Mouse (Mus musculus): ENCODE measurements around the gene Hsd11b1.
"Not testable (repeated sequence)": the region's sequence is repeated elsewhere in the genome, so short reads cannot be mapped to it uniquely, and the experiment has no call there.

Hsd11b1 gene

GRCm38 (mm10) chr1:193263955-193264598 lies at the start of gene Hsd11b1:
Gene Hsd11b1, minus strand, starts transcription at chr1:193264075.
- DNase-seq (ENCODE audit: low read depth, low spot score), result no peak

DNA sequence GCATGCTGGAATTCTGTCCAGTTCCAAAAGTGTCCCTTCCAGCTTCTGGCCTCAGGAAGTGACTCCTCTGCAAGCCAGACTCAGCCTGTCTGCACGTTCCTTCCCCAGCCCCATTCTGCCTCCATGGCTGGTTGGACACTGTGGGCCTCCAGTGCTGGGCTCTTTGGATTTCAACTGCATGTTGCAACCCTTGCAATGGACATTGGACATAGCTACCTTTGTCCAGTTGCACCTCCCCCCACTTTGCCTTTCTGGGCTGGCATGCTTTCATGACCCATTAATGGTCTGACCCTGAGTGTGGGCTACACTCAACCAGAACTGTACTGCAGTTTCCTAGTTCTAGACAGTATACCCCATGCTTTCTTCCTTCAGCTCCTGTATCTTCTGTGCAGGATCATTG lies 47.7 kb upstream of the Hsd11b1 start:
- DNase-seq (ENCODE audit: low read depth, low spot score), result no peak

DNA sequence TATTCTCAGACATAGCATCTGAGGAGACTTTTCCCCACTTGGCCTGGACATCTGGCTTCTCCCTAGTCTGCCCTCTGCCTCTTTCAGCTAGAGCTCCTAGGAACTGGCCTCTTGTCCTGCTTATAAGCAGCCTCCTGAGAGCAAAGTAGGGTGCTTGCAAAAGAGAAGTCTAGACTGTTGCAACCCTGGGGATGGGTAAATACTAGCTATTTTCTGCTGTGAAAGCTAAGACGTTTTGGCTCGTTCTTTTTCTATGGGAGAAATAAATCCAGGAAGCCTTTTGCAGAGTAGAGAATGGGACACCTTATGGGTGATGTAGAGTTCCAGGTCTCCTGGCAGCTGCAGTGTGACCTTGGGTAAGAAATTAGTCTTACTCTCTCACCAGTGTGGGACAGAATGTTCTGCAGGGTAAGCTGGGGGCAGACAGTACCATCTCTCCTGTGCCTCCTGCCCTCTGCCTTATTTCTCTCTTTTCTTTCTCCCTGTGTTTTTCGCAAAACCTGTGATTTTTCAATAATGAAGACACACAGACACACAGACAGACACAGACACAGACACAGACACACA lies 46.7 kb upstream of the Hsd11b1 start:
- no peak for DNase-seq (ENCODE audit: low read depth, low spot score)

DNA sequence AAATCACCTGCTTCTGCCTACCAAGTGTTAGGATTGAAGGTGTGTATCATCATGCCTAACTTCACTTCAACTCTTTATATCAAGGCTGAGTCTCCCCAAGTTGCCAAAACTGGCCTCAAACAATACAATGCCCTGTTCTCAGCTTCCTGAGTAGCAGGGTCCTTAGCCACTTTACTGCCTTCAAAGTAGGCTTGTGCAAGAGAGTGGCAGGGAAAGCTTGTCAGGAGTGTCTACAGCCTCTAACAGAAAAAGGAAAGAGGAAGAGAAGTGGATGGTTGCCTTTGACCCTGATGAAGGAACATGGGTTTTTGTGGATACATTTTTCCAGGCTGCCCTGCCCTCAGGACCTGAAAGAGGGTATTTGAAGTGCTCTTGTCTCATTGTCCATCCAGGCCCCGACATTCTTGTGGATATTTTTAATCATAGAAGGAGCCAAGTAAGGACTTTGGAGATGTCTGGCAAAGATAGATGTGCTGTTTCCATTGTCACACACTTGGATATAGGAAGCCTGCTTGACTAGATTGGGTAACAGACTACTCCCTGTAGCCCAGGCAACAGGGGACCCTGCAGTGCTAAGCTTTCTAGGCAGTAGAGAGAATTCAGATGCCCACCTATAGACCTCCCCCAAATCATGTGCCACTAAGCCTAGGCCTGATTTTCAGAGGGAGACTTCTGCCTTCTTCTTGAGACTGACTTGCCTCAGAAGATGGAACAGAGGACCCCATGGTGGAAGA lies 46.1 kb upstream of the Hsd11b1 start:
- no peak for DNase-seq (ENCODE audit: low read depth, low spot score)

DNA sequence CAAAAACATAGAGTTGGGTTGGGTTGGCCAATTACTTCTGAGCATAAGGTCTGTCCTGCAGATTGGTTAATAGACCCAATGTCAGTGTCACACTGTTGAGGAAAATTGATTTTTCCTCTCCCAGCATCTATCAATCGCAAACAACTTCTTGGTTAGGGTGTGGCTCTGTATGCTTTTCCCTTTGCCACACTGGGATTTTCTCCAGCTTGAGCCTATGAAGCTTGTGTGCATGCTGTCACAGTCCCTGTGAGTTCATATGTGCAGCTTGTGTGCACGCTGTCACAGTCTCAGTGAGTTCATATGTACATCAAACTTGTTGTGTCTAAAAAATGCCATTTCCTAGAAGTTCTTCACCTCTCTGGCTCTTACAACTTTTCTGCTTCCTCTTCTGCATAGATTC lies 43.0 kb upstream of the Hsd11b1 start:
- DNase-seq (ENCODE audit: low read depth, low spot score), result no peak

DNA sequence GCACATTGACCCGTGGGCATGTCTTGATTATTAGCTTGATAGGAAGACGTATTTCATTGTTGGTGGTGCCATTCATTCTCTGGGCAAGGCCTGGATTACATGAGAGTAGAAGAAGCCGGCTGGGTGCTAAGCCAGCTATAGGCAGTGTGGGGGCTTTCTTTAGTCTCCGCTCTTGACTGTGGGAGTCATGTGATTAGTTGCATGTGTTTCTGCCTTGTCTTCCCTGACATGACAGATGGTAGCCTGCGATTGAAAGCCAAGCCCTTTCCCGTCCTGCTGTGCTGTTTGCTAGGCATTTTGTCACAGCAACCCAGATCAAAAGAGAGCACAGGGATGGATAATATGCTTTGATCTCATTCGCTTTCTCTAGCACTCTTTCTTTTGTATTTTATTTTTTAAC lies 41.5 kb upstream of the Hsd11b1 start:
- no peak for DNase-seq (ENCODE audit: low read depth, low spot score)

- no peak for DNase-seq (ENCODE audit: low read depth, low spot score)
These were observed 39.2 kb upstream of the Hsd11b1 start for GRCm38 (mm10) chr1:193303096-193303495.

GRCm38 (mm10) chr1:193302093-193302405 lies 38.2 kb upstream of the Hsd11b1 start:
- no peak for DNase-seq (ENCODE audit: low read depth, low spot score)

DNA sequence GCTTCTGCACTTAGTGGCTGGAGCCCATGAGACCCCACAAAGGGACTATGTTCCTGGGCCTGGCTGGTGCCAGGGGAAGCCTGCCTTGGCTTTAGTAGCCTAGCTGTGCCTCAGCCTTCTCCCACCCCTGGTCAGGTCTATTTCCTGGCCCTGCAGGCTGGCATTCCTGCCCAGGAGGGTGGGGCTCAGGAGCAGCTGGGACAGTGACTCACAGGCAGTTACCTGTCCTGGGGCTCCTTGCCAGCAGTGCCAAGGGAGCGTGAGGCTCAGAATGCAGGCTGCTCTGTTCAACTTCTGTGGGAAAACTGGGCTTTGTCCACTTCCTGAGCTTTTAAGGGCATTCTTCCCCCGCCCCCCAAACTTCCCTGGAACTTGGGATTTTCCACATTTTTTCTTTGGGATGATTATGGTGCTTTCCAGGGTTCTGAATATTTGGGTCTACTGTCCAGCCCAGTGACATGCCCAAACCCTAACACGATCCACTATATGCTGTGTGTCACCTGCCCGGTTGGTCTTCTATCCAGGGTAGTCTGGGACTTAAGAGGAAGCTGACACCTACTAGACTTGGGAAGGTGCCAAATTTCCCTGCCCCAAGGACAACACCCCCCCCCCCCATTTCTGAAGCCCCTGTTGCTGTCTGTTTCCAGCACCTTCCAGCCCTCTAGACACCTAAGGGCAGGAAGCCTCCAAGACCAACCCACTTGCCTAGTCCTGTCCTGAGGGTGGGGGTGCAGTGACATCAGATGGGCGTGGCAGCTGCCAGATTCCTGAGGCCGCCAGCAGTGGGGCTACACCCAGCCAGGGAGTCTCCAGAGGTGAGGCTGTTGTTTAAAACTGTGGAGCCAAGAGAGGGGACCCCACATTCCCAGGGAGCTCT lies 37.6 kb upstream of the Hsd11b1 start:
- no peak for DNase-seq (ENCODE audit: low read depth, low spot score)

- DNase-seq (ENCODE audit: low read depth, low spot score), result no peak
These were observed 36.1 kb upstream of the Hsd11b1 start for GRCm38 (mm10) chr1:193299995-193300394.

DNA sequence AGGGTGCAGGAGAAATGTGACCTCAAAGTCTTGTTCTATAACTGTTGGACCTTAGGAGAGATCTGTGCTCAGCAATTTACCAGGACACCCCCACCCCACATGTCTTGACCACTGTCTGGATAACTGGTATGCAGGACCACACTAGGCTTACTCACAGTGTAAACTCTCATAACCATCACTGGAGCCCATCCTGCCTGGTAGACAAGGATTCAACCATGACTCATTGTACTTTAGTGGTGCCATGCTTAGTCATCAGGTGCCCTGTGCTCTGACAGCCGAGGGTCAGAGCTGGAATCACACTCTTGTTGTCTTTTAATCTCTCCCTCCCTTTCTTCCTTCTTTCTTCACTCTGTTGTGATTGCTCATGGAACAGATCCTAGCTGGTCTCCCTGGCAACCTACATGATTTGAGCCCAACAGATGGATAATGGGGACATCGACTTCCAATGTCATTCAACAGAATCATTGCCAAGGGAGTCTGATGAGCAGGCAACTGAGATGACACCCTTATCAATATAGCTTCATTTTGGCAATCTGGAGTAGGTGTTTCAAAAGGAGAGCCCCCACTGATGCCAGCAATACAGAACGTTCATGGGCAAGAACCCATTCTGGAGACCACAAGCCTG lies 34.4 kb upstream of the Hsd11b1 start:
- no peak for DNase-seq (ENCODE audit: low read depth, low spot score)

DNA sequence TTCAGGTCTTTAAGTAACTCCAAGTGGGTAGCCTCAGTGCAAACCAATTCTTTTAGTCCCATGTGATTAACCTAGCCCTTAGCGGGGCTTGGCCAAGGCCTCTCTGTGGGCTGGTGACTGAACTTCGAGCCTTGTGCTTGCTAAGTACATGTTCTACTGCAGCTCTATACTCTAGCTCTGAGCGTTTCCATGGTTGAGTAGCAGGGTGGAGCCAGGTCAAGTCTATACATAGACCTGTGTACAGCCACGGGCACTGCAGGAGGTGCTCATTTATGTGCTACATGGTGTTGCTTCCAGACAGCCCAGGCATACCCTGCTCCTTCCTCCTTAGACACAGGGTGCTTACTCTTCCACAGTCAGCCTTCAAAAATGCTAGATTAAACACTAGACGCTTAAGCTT lies 32.0 kb upstream of the Hsd11b1 start:
- DNase-seq (ENCODE audit: low read depth, low spot score), result no peak

DNA sequence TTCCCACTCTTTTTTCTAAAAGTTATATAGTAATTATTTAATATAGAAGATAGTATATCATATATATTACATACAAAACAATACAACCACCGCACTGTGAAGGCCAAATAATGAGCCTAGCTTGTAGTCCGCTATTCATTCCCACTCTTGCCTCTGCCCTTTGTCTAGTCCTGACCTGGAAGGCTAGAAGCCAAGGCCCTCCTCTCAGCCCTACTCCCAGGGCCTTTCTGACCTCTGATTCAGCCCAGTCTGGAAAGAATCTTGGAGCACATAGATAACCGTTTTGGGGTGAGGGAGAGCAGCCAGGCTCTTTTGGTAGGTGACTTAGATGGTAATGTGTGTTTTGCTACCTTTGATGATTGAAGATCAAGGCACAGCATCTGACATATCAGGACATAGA lies 30.1 kb upstream of the Hsd11b1 start:
- DNase-seq (ENCODE audit: low read depth, low spot score), result no peak

DNA sequence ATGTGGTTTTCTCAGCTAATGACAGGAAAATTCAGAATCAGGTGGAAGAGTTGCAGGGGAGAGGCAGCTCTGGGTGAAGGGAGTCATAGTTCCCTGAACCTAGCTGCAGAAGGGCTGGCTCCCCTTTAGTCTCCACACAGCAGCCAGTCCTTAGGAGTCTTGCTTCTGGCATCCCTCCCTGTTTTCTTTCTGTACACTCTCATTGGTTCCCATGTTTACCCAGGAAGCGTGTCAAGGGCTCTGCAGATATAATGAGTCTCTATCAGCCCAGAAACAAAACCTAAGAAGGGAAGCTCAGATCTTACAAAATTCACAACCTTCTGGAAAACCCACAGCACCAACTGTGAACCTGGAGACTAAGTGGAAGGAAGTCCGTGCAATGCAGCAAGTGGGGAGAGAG lies 29.2 kb upstream of the Hsd11b1 start:
- no peak for DNase-seq (ENCODE audit: low read depth, low spot score)

- DNase-seq (ENCODE audit: low read depth, low spot score), result no peak
These were observed 26.8 kb upstream of the Hsd11b1 start for GRCm38 (mm10) chr1:193290686-193291085.

GRCm38 (mm10) chr1:193289914-193290313 lies 26.0 kb upstream of the Hsd11b1 start:
- no peak for DNase-seq (ENCODE audit: low read depth, low spot score)

GRCm38 (mm10) chr1:193289076-193289475 lies 25.2 kb upstream of the Hsd11b1 start:
- no peak for DNase-seq (ENCODE audit: low read depth, low spot score)

GRCm38 (mm10) chr1:193287578-193287977 lies 23.7 kb upstream of the Hsd11b1 start:
- no peak for DNase-seq (ENCODE audit: low read depth, low spot score)

- DNase-seq (ENCODE audit: low read depth, low spot score), result not testable (repeated sequence)
These were observed 22.0 kb upstream of the Hsd11b1 start for GRCm38 (mm10) chr1:193285766-193286325.

DNA sequence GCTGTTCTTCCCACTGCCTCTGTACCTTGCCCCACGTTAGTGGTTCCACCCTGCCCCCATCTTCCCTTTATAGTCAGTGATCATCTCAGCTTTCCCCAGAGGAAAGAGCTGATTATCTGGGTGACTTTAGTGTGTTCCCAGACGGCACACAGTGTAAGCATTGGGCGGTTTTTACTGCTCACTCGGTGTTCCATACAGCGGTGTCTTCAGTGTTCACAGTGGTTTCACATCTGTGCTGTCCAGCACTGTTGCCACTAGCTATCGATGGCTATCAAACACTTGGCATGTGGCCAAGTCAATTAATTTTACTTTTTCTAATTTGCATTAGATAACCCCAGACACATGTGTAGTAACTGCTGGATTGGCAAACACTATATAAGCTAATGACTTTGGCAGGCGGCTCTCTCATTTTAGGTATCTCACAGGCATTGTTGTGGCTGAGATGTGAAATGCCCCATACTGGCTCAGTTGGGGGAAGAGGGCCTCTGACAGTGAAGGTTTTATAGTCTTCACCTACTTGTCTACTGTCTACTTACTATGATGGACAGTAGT lies 20.4 kb upstream of the Hsd11b1 start:
- DNase-seq (ENCODE audit: low read depth, low spot score), result no peak

DNA sequence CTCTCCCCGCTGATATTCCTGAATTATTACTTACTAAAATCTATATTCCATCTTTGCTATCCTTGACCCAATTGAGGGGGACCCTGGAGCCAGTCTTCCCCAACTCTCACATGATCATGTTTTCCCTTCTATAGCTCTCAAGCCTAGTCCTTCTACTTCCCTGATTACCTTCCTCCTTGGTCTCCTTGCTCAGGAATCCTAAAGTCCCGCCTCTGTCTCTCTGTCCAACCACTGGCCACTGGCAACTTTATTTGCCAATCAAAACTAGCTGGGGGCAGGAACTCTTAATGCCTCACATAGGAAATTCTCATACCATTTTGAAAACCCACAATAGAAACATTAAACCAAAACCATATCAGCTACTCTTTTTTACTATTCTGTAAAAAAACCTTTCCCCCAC lies 17.5 kb upstream of the Hsd11b1 start:
- no peak for DNase-seq (ENCODE audit: low read depth, low spot score)
